Mouse (Mus musculus): ENCODE measurements around the gene Cacng2.
A peak's percentile ranks its signal among the peaks of the same experiment; 100 is the strongest.

Cacng2 gene

GRCm38 (mm10) chr15:78001400-78001799 lies 118.4 kb downstream of the Cacng2 start:
- DNase-seq: no peak

GRCm38 (mm10) chr15:77988541-77988940 lies 131.3 kb downstream of the Cacng2 start:
- no peak for DNase-seq

- DNase-seq: no peak
These were observed 136.4 kb downstream of the Cacng2 start for GRCm38 (mm10) chr15:77983391-77983790.

- peak; percentile 28 for DNase-seq
These were observed 137.5 kb downstream of the Cacng2 start for GRCm38 (mm10) chr15:77982195-77982939.

GRCm38 (mm10) chr15:77981181-77981680 lies 138.6 kb downstream of the Cacng2 start:
- DNase-seq: no peak

- DNase-seq: no peak
These were observed 140.4 kb downstream of the Cacng2 start for GRCm38 (mm10) chr15:77979427-77979865.

GRCm38 (mm10) chr15:77977663-77978062 lies 142.2 kb downstream of the Cacng2 start:
- DNase-seq: no peak

GRCm38 (mm10) chr15:77974165-77974841 lies 145.5 kb downstream of the Cacng2 start:
- no peak for DNase-seq

- peak; percentile 99 for DNase-seq
These were observed 149.1 kb downstream of the Cacng2 start, which contains the start of gene Eif3d for GRCm38 (mm10) chr15:77970470-77971292. Gene Eif3d (minus strand): TSS chr15:77970813.

GRCm38 (mm10) chr15:77969940-77970469 lies 149.8 kb downstream of the Cacng2 start:
- DNase-seq: peak; percentile 7

- DNase-seq: no peak
These were observed 154.7 kb downstream of the Cacng2 start for GRCm38 (mm10) chr15:77965117-77965528.

- no peak for DNase-seq
These were observed 157.4 kb downstream of the Cacng2 start for GRCm38 (mm10) chr15:77962447-77962846.

- DNase-seq: no peak
These were observed 159.1 kb downstream of the Cacng2 start for GRCm38 (mm10) chr15:77960693-77961092.

GRCm38 (mm10) chr15:77958071-77958470 lies 161.8 kb downstream of the Cacng2 start:
- DNase-seq: no peak

- DNase-seq: no peak
These were observed 162.2 kb downstream of the Cacng2 start for GRCm38 (mm10) chr15:77957625-77958024.

- peak; percentile 82 for DNase-seq
These were observed 163.4 kb downstream of the Cacng2 start, which contains the start of gene Foxred2 for GRCm38 (mm10) chr15:77956404-77956901. Gene Foxred2 (minus strand): TSS chr15:77956722.

- no peak for DNase-seq
These were observed 164.1 kb downstream of the Cacng2 start for GRCm38 (mm10) chr15:77955440-77956403.

GRCm38 (mm10) chr15:77954362-77954761 lies 165.5 kb downstream of the Cacng2 start:
- DNase-seq: no peak

GRCm38 (mm10) chr15:77952921-77953320 lies 166.9 kb downstream of the Cacng2 start:
- DNase-seq: no peak

- no peak for DNase-seq
These were observed 170.8 kb downstream of the Cacng2 start for GRCm38 (mm10) chr15:77949061-77949460.

- DNase-seq: peak; percentile 81
These were observed 174.1 kb downstream of the Cacng2 start for GRCm38 (mm10) chr15:77945711-77946110.

All from lung, postnatal 36 days (tissue).